Mouse (Mus musculus): ENCODE measurements around the gene Slc36a1. TPM values are rescaled to one million over a fixed set of nuclear protein-coding genes. Genes with fewer than 3 reads are reported as not detected.

Slc36a1 gene
- total RNA-seq (2014; rRNA removed) (27.6 and 31.8 TPM in 2 replicates), polyA plus RNA-seq (2015; fragmentation: Nextera tagmentation; extraction: Ambion mirVana) (2.5 and 2.8 TPM in 2 replicates)

GRCm38 (mm10) chr11:55204159-55204596 is at the start of gene Slc36a1:
TSS of gene Slc36a1 (plus strand) at chr11:55204350.
- no peaks in the 10 kb centered on the region for H3K27me3 ChIP-seq (ENCODE audit: insufficient read depth, low read length)
- H3K4me1 ChIP-seq (ENCODE audit: insufficient read depth, low read length) = no peaks in the 10 kb centered on the region
- WGBS = under 1% methylated on average over 31 of the region's 31 CpGs
- H3K27ac ChIP-seq (ENCODE audit: low read depth, low read length) = peak within 1 kb of the TSS; percentile 47; the same call in 1 of the 2 replicates
- no peaks in the 10 kb centered on the region for H3K36me3 ChIP-seq (ENCODE audit: insufficient read depth, low read length)
- TF ChIP-seq CTCF (IDR thresholded peaks at IDR 0.05) = peak; percentile 99
- no peaks in the 10 kb centered on the region for H3K9me3 ChIP-seq (ENCODE audit: low read length)
- DNase-seq (ENCODE audit: low spot score) (peak; percentile 97), ATAC-seq (ENCODE audit: low FRiP score) (peak; percentile 94)
- peak within 1 kb of the TSS; percentile 71 for H3K9ac ChIP-seq (replicated peaks; ENCODE audit: low read length, poor library complexity, severe bottlenecking)
- peak within 1 kb of the TSS; percentile 76 for H3K4me3 ChIP-seq (ENCODE audit: low read depth, low read length)
- peak within 1 kb of the TSS; percentile 95 for H3K4me2 ChIP-seq (ENCODE audit: low read depth, low read length, poor library complexity, severe bottlenecking)

GRCm38 (mm10) chr11:55154398-55155069 is 49.6 kb upstream of the Slc36a1 start:
- Histone ChIP-seq H3K27ac (ENCODE audit: low read depth, low read length) (no peak overlapping the region), H3K4me2 (ENCODE audit: low read depth, low read length, poor library complexity, severe bottlenecking) (no peak overlapping the region), H3K9me3 (ENCODE audit: low read length) (no peaks in the 10 kb centered on the region), H3K9ac (replicated peaks; ENCODE audit: low read length, poor library complexity, severe bottlenecking) (no peak overlapping the region), H3K36me3 (ENCODE audit: insufficient read depth, low read length) (no peaks in the 10 kb centered on the region), H3K4me3 (ENCODE audit: low read depth, low read length) (no peak overlapping the region), H3K4me1 (ENCODE audit: insufficient read depth, low read length) (no peaks in the 10 kb centered on the region), H3K27me3 (ENCODE audit: insufficient read depth, low read length) (no peaks in the 10 kb centered on the region)
- WGBS = 72% methylated on average over 3 of the region's 3 CpGs
- DNase-seq (ENCODE audit: low spot score) (no peak), ATAC-seq (ENCODE audit: low FRiP score) (no peak)
- TF ChIP-seq CTCF (IDR thresholded peaks at IDR 0.05) = no peak

- H3K27me3 ChIP-seq (ENCODE audit: insufficient read depth, low read length) = no peaks in the 10 kb centered on the region
- H3K4me1 ChIP-seq (ENCODE audit: insufficient read depth, low read length) = no peaks in the 10 kb centered on the region
- no peak for DNase-seq (ENCODE audit: low spot score)
- no peaks in the 10 kb centered on the region for H3K36me3 ChIP-seq (ENCODE audit: insufficient read depth, low read length)
- no peak overlapping the region for H3K9ac ChIP-seq (replicated peaks; ENCODE audit: low read length, poor library complexity, severe bottlenecking)
- H3K4me3 ChIP-seq (ENCODE audit: low read depth, low read length) = no peak overlapping the region
- TF ChIP-seq CTCF (IDR thresholded peaks at IDR 0.05) = no peak
- ATAC-seq (ENCODE audit: low FRiP score) = no peak
- 88% methylated on average over 6 of the region's 6 CpGs for WGBS
- H3K4me2 ChIP-seq (ENCODE audit: low read depth, low read length, poor library complexity, severe bottlenecking) = no peak overlapping the region
- H3K9me3 ChIP-seq (ENCODE audit: low read length) = no peaks in the 10 kb centered on the region
- no peak overlapping the region for H3K27ac ChIP-seq (ENCODE audit: low read depth, low read length)
These were observed 49.1 kb upstream of the Slc36a1 start for GRCm38 (mm10) chr11:55155070-55155421.

GRCm38 (mm10) chr11:55158785-55159359 is 45.3 kb upstream of the Slc36a1 start:
- Histone ChIP-seq H3K4me2 (ENCODE audit: low read depth, low read length, poor library complexity, severe bottlenecking) (no peak overlapping the region), H3K27ac (ENCODE audit: low read depth, low read length) (no peak overlapping the region), H3K9me3 (ENCODE audit: low read length) (no peaks in the 10 kb centered on the region), H3K9ac (replicated peaks; ENCODE audit: low read length, poor library complexity, severe bottlenecking) (no peak overlapping the region), H3K27me3 (ENCODE audit: insufficient read depth, low read length) (no peaks in the 10 kb centered on the region), H3K4me3 (ENCODE audit: low read depth, low read length) (no peak overlapping the region), H3K36me3 (ENCODE audit: insufficient read depth, low read length) (no peaks in the 10 kb centered on the region), H3K4me1 (ENCODE audit: insufficient read depth, low read length) (no peaks in the 10 kb centered on the region)
- DNase-seq (ENCODE audit: low spot score) (peak; percentile 79), ATAC-seq (ENCODE audit: low FRiP score) (no peak)
- WGBS = 54% methylated on average over 13 of the region's 13 CpGs
- peak; percentile 92 for TF ChIP-seq CTCF (IDR thresholded peaks at IDR 0.05)

- no peak overlapping the region for H3K4me3 ChIP-seq (ENCODE audit: low read depth, low read length)
- H3K4me2 ChIP-seq (ENCODE audit: low read depth, low read length, poor library complexity, severe bottlenecking) = no peak overlapping the region
- no peaks in the 10 kb centered on the region for H3K36me3 ChIP-seq (ENCODE audit: insufficient read depth, low read length)
- H3K9ac ChIP-seq (replicated peaks; ENCODE audit: low read length, poor library complexity, severe bottlenecking) = no peak overlapping the region
- ATAC-seq (ENCODE audit: low FRiP score) (no peak), DNase-seq (ENCODE audit: low spot score) (peak; percentile 19)
- TF ChIP-seq CTCF (IDR thresholded peaks at IDR 0.05) = peak; percentile 55
- H3K27ac ChIP-seq (ENCODE audit: low read depth, low read length) = no peak overlapping the region
- H3K4me1 ChIP-seq (ENCODE audit: insufficient read depth, low read length) = no peaks in the 10 kb centered on the region
- no peaks in the 10 kb centered on the region for H3K27me3 ChIP-seq (ENCODE audit: insufficient read depth, low read length)
- H3K9me3 ChIP-seq (ENCODE audit: low read length) = no peaks in the 10 kb centered on the region
- 50% methylated on average over 9 of the region's 9 CpGs for WGBS
These were observed 41.5 kb upstream of the Slc36a1 start for GRCm38 (mm10) chr11:55162670-55163069.

GRCm38 (mm10) chr11:55164723-55165122 is 39.4 kb upstream of the Slc36a1 start:
- Histone ChIP-seq H3K4me3 (ENCODE audit: low read depth, low read length) (no peak overlapping the region), H3K4me1 (ENCODE audit: insufficient read depth, low read length) (no peaks in the 10 kb centered on the region), H3K27me3 (ENCODE audit: insufficient read depth, low read length) (no peaks in the 10 kb centered on the region), H3K27ac (ENCODE audit: low read depth, low read length) (no peak overlapping the region), H3K36me3 (ENCODE audit: insufficient read depth, low read length) (no peaks in the 10 kb centered on the region), H3K9ac (replicated peaks; ENCODE audit: low read length, poor library complexity, severe bottlenecking) (no peak overlapping the region), H3K4me2 (ENCODE audit: low read depth, low read length, poor library complexity, severe bottlenecking) (no peak overlapping the region), H3K9me3 (ENCODE audit: low read length) (no peaks in the 10 kb centered on the region)
- WGBS = 52% methylated on average over 3 of the region's 3 CpGs
- peak; percentile 61 for TF ChIP-seq CTCF (IDR thresholded peaks at IDR 0.05)
- DNase-seq (ENCODE audit: low spot score) (peak; percentile 21), ATAC-seq (ENCODE audit: low FRiP score) (no peak)
